Mouse (Mus musculus): ENCODE data around the gene Il6ra. TPM values are rescaled to one million over a fixed set of nuclear protein-coding genes. Genes with fewer than 3 reads are reported as not detected.

The Il6ra gene
- polyA plus RNA-seq, 1 experiment from 2014 or later: 0.39 TPM

GRCm38 (mm10) chr3:89880036-89880851 lies 32.8 kb downstream of the Il6ra start:
- Histone ChIP-seq H3K27ac (replicated peaks) (no peak overlapping the region), H3K36me3 (no peaks in the 10 kb centered on the region), H3K4me1 (peaks cover 16% of the 10 kb centered on the region), H3K27me3 (ENCODE audit: low read depth, poor library complexity, severe bottlenecking) (peaks cover 94% of the 10 kb centered on the region), H3K9me3 (replicated peaks) (no peaks in the 10 kb centered on the region), H3K4me3 (no peak overlapping the region)
- whole genome bisulfite sequencing: 87% methylated on average over 5 of the region's 5 CpGs
- no peak for DNase-seq (ENCODE audit: low spot score)

- 71% methylated on average over 3 of the region's 3 CpGs for WGBS
- H3K27me3 ChIP-seq (ENCODE audit: low read depth, poor library complexity, severe bottlenecking): peaks cover 96% of the 10 kb centered on the region
- no peaks in the 10 kb centered on the region for H3K9me3 ChIP-seq (replicated peaks)
- H3K4me1 ChIP-seq: peaks cover 16% of the 10 kb centered on the region
- no peak overlapping the region for H3K4me3 ChIP-seq
- H3K36me3 ChIP-seq: no peaks in the 10 kb centered on the region
- H3K27ac ChIP-seq (replicated peaks): no peak overlapping the region
- no peak for DNase-seq (ENCODE audit: low spot score)
Observed at GRCm38 (mm10) chr3:89879326-89879725, 33.7 kb downstream of the Il6ra start.

- H3K36me3 ChIP-seq: no peaks in the 10 kb centered on the region
- peaks cover 16% of the 10 kb centered on the region for H3K4me1 ChIP-seq
- no peaks in the 10 kb centered on the region for H3K9me3 ChIP-seq (replicated peaks)
- no peak overlapping the region for H3K27ac ChIP-seq (replicated peaks)
- DNase-seq (ENCODE audit: low spot score): no peak
- peaks cover 96% of the 10 kb centered on the region for H3K27me3 ChIP-seq (ENCODE audit: low read depth, poor library complexity, severe bottlenecking)
- 7% methylated on average over 3 of the region's 3 CpGs for WGBS
- no peak overlapping the region for H3K4me3 ChIP-seq
Observed at GRCm38 (mm10) chr3:89878456-89878855, 34.5 kb downstream of the Il6ra start.

DNA sequence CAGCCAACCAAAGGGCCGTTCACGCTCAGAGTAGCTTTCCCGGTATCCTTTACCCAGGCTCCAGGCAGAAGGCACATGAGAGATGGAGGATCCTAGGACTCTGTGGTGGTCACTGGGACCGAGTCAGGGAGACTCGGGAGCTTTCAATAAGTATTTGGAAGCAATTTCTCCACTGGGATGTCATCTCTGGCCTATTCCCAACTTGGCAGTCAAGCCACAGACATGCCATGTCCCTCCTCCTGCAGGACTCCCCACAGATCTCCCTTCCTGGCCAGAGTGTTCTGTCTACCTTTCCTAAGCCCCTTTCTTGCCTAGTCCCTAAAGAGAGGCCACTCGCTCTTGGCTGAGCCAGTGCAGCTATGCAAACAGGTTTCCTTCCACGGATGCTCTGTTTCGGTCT lies 35.9 kb downstream of the Il6ra start:
- Histone ChIP-seq H3K9me3 (replicated peaks) (peaks cover 9% of the 10 kb centered on the region), H3K27ac (replicated peaks) (no peak overlapping the region), H3K4me3 (no peak overlapping the region), H3K27me3 (ENCODE audit: low read depth, poor library complexity, severe bottlenecking) (peaks cover 89% of the 10 kb centered on the region), H3K4me1 (peaks cover 16% of the 10 kb centered on the region), H3K36me3 (no peaks in the 10 kb centered on the region)
- 74% methylated on average over 8 of the region's 8 CpGs for WGBS
- DNase-seq (ENCODE audit: low spot score): no peak

DNA sequence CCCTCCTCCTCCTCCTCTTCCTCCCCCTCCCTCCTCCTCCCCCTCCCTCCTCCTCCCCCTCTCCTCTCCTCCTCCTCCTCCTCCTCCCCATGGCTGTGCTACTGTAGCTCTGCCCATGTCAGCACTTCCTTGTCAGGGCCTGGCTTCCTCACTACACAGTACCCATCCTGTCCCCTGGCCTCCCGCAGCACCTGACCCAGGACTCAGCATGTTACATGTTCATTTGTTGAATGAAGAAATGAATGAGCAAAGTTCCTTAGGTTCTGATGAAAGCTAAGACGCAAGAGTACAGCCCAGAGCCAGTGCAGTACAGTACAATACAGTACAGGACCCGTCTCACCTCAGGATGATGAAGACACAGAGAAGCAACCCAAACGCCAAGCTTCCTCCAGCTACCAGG lies 36.5 kb downstream of the Il6ra start:
- no peak for DNase-seq (ENCODE audit: low spot score)
- WGBS: 73% methylated on average over 4 of the region's 4 CpGs
- H3K9me3 ChIP-seq (replicated peaks): peaks cover 9% of the 10 kb centered on the region
- no peak overlapping the region for H3K27ac ChIP-seq (replicated peaks)
- no peaks in the 10 kb centered on the region for H3K36me3 ChIP-seq
- peaks cover 16% of the 10 kb centered on the region for H3K4me1 ChIP-seq
- H3K27me3 ChIP-seq (ENCODE audit: low read depth, poor library complexity, severe bottlenecking): peaks cover 87% of the 10 kb centered on the region
- H3K4me3 ChIP-seq: no peak overlapping the region

- DNase-seq (ENCODE audit: low spot score): no peak
- Histone ChIP-seq H3K9me3 (replicated peaks) (peaks cover 9% of the 10 kb centered on the region), H3K27ac (replicated peaks) (no peak overlapping the region), H3K27me3 (ENCODE audit: low read depth, poor library complexity, severe bottlenecking) (peaks cover 84% of the 10 kb centered on the region), H3K4me1 (peaks cover 20% of the 10 kb centered on the region), H3K4me3 (no peak overlapping the region), H3K36me3 (no peaks in the 10 kb centered on the region)
- 83% methylated on average over 8 of the region's 8 CpGs for WGBS
Observed at GRCm38 (mm10) chr3:89875781-89876180, 37.2 kb downstream of the Il6ra start.

GRCm38 (mm10) chr3:89875021-89875420 lies 38.0 kb downstream of the Il6ra start:
- H3K36me3 ChIP-seq: no peaks in the 10 kb centered on the region
- peaks cover 9% of the 10 kb centered on the region for H3K9me3 ChIP-seq (replicated peaks)
- no peak overlapping the region for H3K4me3 ChIP-seq
- no peak for DNase-seq (ENCODE audit: low spot score)
- WGBS: 89% methylated on average over 9 of the region's 9 CpGs
- H3K27ac ChIP-seq (replicated peaks): no peak overlapping the region
- peaks cover 24% of the 10 kb centered on the region for H3K4me1 ChIP-seq
- H3K27me3 ChIP-seq (ENCODE audit: low read depth, poor library complexity, severe bottlenecking): peaks cover 84% of the 10 kb centered on the region

GRCm38 (mm10) chr3:89874076-89874475 lies 38.9 kb downstream of the Il6ra start:
- Histone ChIP-seq H3K4me1 (peaks cover 28% of the 10 kb centered on the region), H3K27ac (replicated peaks) (no peak overlapping the region), H3K9me3 (replicated peaks) (peaks cover 9% of the 10 kb centered on the region), H3K4me3 (no peak overlapping the region), H3K36me3 (no peaks in the 10 kb centered on the region), H3K27me3 (ENCODE audit: low read depth, poor library complexity, severe bottlenecking) (peaks cover 82% of the 10 kb centered on the region)
- no peak for DNase-seq (ENCODE audit: low spot score)
- WGBS: 92% methylated on average over 5 of the region's 5 CpGs

- WGBS: 95% methylated on average over 6 of the region's 6 CpGs
- no peak overlapping the region for H3K4me3 ChIP-seq
- DNase-seq (ENCODE audit: low spot score): no peak
- no peak overlapping the region for H3K27ac ChIP-seq (replicated peaks)
- peaks cover 78% of the 10 kb centered on the region for H3K27me3 ChIP-seq (ENCODE audit: low read depth, poor library complexity, severe bottlenecking)
- H3K36me3 ChIP-seq: no peaks in the 10 kb centered on the region
- H3K4me1 ChIP-seq: peaks cover 29% of the 10 kb centered on the region
- H3K9me3 ChIP-seq (replicated peaks): peaks cover 9% of the 10 kb centered on the region
Observed at GRCm38 (mm10) chr3:89872684-89873083, 40.3 kb downstream of the Il6ra start.

- Histone ChIP-seq H3K36me3 (no peaks in the 10 kb centered on the region), H3K4me1 (peaks cover 29% of the 10 kb centered on the region), H3K27me3 (ENCODE audit: low read depth, poor library complexity, severe bottlenecking) (peaks cover 75% of the 10 kb centered on the region), H3K9me3 (replicated peaks) (peaks cover 9% of the 10 kb centered on the region), H3K4me3 (no peak overlapping the region), H3K27ac (replicated peaks) (no peak overlapping the region)
- no peak for DNase-seq (ENCODE audit: low spot score)
- 92% methylated on average over 7 of the region's 7 CpGs for WGBS
Observed at GRCm38 (mm10) chr3:89872209-89872608, 40.8 kb downstream of the Il6ra start.

- Histone ChIP-seq H3K27ac (replicated peaks) (no peak overlapping the region), H3K36me3 (no peaks in the 10 kb centered on the region), H3K4me1 (peaks cover 26% of the 10 kb centered on the region), H3K4me3 (no peak overlapping the region), H3K27me3 (ENCODE audit: low read depth, poor library complexity, severe bottlenecking) (peaks cover 69% of the 10 kb centered on the region), H3K9me3 (replicated peaks) (peaks cover 9% of the 10 kb centered on the region)
- WGBS: 76% methylated on average over 8 of the region's 8 CpGs
- no peak for DNase-seq (ENCODE audit: low spot score)
Observed at GRCm38 (mm10) chr3:89871339-89871914, 41.6 kb downstream of the Il6ra start.

DNA sequence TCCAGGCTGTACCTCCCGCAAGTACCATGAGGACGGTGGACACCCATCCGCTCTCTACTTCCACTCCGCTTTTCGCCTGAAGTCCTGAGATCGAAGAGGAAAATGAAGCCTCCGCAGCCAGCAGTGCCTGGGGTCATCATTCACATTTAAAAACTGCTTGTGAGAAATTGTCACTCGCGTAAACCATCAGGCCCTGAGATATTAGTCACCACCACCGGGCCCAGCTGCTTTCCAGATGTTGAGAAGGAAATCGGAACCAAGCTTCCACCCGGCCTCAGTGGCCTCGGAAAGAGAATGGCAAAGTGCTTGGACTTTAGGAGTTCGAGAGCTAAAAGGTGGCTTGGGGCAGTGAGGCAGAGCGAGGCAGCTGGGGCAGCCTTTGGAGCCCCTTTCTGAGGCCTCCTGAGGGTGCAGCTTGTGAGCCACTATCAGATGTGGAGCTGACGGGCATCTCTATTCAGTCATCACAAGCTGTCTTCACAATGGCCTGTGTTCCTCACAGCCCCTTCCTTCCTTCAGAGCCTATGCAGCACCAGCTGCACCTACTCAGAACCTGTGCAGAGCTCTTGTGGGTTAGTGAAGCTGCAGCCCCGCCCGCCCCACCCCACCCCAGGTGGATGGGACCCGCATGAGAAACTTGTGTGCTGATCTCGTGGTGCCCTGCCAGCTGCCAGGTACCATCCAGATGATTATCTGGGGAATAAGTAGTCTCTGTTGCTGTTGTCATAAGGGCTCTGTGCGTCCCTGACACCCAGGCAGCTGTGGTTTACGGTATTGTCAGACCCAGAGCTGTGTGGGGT lies 42.3 kb downstream of the Il6ra start:
- Histone ChIP-seq H3K27ac (replicated peaks) (no peak overlapping the region), H3K9me3 (replicated peaks) (peaks cover 9% of the 10 kb centered on the region), H3K4me3 (no peak overlapping the region), H3K36me3 (no peaks in the 10 kb centered on the region), H3K27me3 (ENCODE audit: low read depth, poor library complexity, severe bottlenecking) (peaks cover 61% of the 10 kb centered on the region), H3K4me1 (peaks cover 26% of the 10 kb centered on the region)
- WGBS: 86% methylated on average over 22 of the region's 22 CpGs
- DNase-seq (ENCODE audit: low spot score): no peak

GRCm38 (mm10) chr3:89869556-89869955 lies 43.4 kb downstream of the Il6ra start:
- Histone ChIP-seq H3K27me3 (ENCODE audit: low read depth, poor library complexity, severe bottlenecking) (peaks cover 50% of the 10 kb centered on the region), H3K9me3 (replicated peaks) (peaks cover 9% of the 10 kb centered on the region)
- 66% methylated on average over 9 of the region's 9 CpGs for WGBS

More at GRCm38 (mm10) chr3:89869556-89869955, 43.4 kb downstream of the Il6ra start:
- Histone ChIP-seq H3K4me1 (peaks cover 26% of the 10 kb centered on the region), H3K36me3 (no peaks in the 10 kb centered on the region), H3K4me3 (no peak overlapping the region), H3K27ac (replicated peaks) (no peak overlapping the region)
- DNase-seq (ENCODE audit: low spot score): no peak
